Mouse (Mus musculus) erythroid progenitor cell, adult 5-6 weeks (primary cell): ENCODE results near the gene Cmtm2b. TPM values are rescaled to one million over a fixed set of nuclear protein-coding genes. Genes with fewer than 3 reads are reported as not detected.

Experiments used
- ATAC-seq: replicated peaks from 2 replicates; pipeline ENCODE4 v1.8.0; 2016; ENCODE audit warnings: moderate number of reproducible peaks, mild to moderate bottlenecking, moderate TSS enrichment, inconsistent platforms; ENCODE audit not compliant: poor library complexity, low FRiP score, severe bottlenecking
- total RNA-seq, 2 experiments: library from RNA; stranded (forward) in 1 of 2; stranded (reverse) in 1 of 2; fragments of 150-400 nt in 1 of 2; fragments of 186-747, 209-891 nt in 1 of 2; gene quantifications; 2 replicates each; pipeline versions ENCODE4 v1.2.3 to v1.2.4; 2015 to 2017; ENCODE audit warnings: low replicate concordance in 2 of 2

Cmtm2b gene
- total RNA-seq, 2 experiments from 2014 or later, result not detected

GRCm38 (mm10) chr8:104376669-104377068 lies 54.6 kb downstream of the Cmtm2b start:
- no peak for ATAC-seq

GRCm38 (mm10) chr8:104379301-104379836 lies 57.3 kb downstream of the Cmtm2b start:
- no peak for ATAC-seq

- ATAC-seq, result no peak
Measured at GRCm38 (mm10) chr8:104380269-104380668, 58.2 kb downstream of the Cmtm2b start.

Other genes with a start within 250 kb of the Cmtm2b start
- gene Cdh5, start 220.6 kb upstream of the Cmtm2b start, total RNA-seq (2015; ENCODE audit: low replicate concordance), result not detected in 2 replicates
- gene Cdh5, start 220.6 kb upstream of the Cmtm2b start, total RNA-seq (2017; ENCODE audit: low replicate concordance), result not detected in 2 replicates
- gene Bean1, start 151.8 kb upstream of the Cmtm2b start, total RNA-seq (2015; ENCODE audit: low replicate concordance), result not detected in 2 replicates
- gene Bean1, start 151.8 kb upstream of the Cmtm2b start, total RNA-seq (2017; ENCODE audit: low replicate concordance), result not detected in 2 replicates
- gene Tk2, start 73.7 kb upstream of the Cmtm2b start, total RNA-seq (2015; ENCODE audit: low replicate concordance), result 5.4 and 5.9 TPM in 2 replicates
- gene Tk2, start 73.7 kb upstream of the Cmtm2b start, total RNA-seq (2017; ENCODE audit: low replicate concordance), result 4.1 and 6.7 TPM in 2 replicates
- gene Cklf, start 71.4 kb upstream of the Cmtm2b start, total RNA-seq (2015; ENCODE audit: low replicate concordance), result 28.1 and 44.4 TPM in 2 replicates
- gene Cklf, start 71.4 kb upstream of the Cmtm2b start, total RNA-seq (2017; ENCODE audit: low replicate concordance), result 13.5 and 23.4 TPM in 2 replicates
- not detected in 2 replicates for gene Cmtm2a, start 29.0 kb upstream of the Cmtm2b start, total RNA-seq (2015; ENCODE audit: low replicate concordance)
- gene Cmtm2a, start 29.0 kb upstream of the Cmtm2b start, total RNA-seq (2017; ENCODE audit: low replicate concordance), result not detected in 2 replicates
- gene Gm45711, start 12.1 kb upstream of the Cmtm2b start, total RNA-seq (2015; ENCODE audit: low replicate concordance), result not detected in 2 replicates
- gene Gm45711, start 12.1 kb upstream of the Cmtm2b start, total RNA-seq (2017; ENCODE audit: low replicate concordance), result not detected in 2 replicates
- not detected in 2 replicates for gene Cmtm1, start 12.1 kb upstream of the Cmtm2b start, total RNA-seq (2015; ENCODE audit: low replicate concordance)
- not detected in 2 replicates for gene Cmtm1, start 12.1 kb upstream of the Cmtm2b start, total RNA-seq (2017; ENCODE audit: low replicate concordance)
- gene Gm11020, start 663 bp upstream of the Cmtm2b start, total RNA-seq (2015; ENCODE audit: low replicate concordance), result not detected in 2 replicates
- gene Gm11020, start 663 bp upstream of the Cmtm2b start, total RNA-seq (2017; ENCODE audit: low replicate concordance), result not detected in 2 replicates
- 2.9 and 10.8 TPM in 2 replicates for gene Cmtm3, start 17.2 kb downstream of the Cmtm2b start, total RNA-seq (2015; ENCODE audit: low replicate concordance)
- gene Cmtm3, start 17.2 kb downstream of the Cmtm2b start, total RNA-seq (2017; ENCODE audit: low replicate concordance), result 6.0 TPM in 1 of 2 replicates, not detected in the other
- 0.36 TPM in 1 of 2 replicates, not detected in the other for gene Cmtm4, start 73.6 kb downstream of the Cmtm2b start, total RNA-seq (2015; ENCODE audit: low replicate concordance)
- gene Cmtm4, start 73.6 kb downstream of the Cmtm2b start, total RNA-seq (2017; ENCODE audit: low replicate concordance), result under 0.01 and 1.0 TPM in 2 replicates
- gene Dync1li2, start 120.8 kb downstream of the Cmtm2b start, total RNA-seq (2015; ENCODE audit: low replicate concordance), result 24.1 and 34.4 TPM in 2 replicates
- 62.9 and 69.6 TPM in 2 replicates for gene Dync1li2, start 120.8 kb downstream of the Cmtm2b start, total RNA-seq (2017; ENCODE audit: low replicate concordance)
- not detected in 2 replicates for gene Terb1, start 187.7 kb downstream of the Cmtm2b start, total RNA-seq (2015; ENCODE audit: low replicate concordance)
- gene Terb1, start 187.7 kb downstream of the Cmtm2b start, total RNA-seq (2017; ENCODE audit: low replicate concordance), result not detected in 2 replicates
- gene Nae1, start 212.4 kb downstream of the Cmtm2b start, total RNA-seq (2015; ENCODE audit: low replicate concordance), result 52.8 and 59.8 TPM in 2 replicates
- gene Nae1, start 212.4 kb downstream of the Cmtm2b start, total RNA-seq (2017; ENCODE audit: low replicate concordance), result 57.4 and 77.1 TPM in 2 replicates
- not detected in 2 replicates for gene Car7, start 212.5 kb downstream of the Cmtm2b start, total RNA-seq (2015; ENCODE audit: low replicate concordance)
- not detected in 2 replicates for gene Car7, start 212.5 kb downstream of the Cmtm2b start, total RNA-seq (2017; ENCODE audit: low replicate concordance)